Mouse (Mus musculus) CH12.LX (cell line): ENCODE data around the gene Nol4l. TPM values are rescaled to one million over a fixed set of nuclear protein-coding genes. Genes with fewer than 3 reads are reported as not detected.

ENCODE experiments used
- DNase-seq: peaks from one replicate; pipeline ENCODE4 v3.0.0-alpha.2; 2013; ENCODE audit errors: extremely low read depth
- H3K27ac ChIP-seq: 2 replicates; pipeline ENCODE4 v1.5.1; 2012; ENCODE audit warnings: low read depth, mild to moderate bottlenecking, control low read depth, moderate library complexity; ENCODE audit not compliant: insufficient read depth
- H3K27me3 ChIP-seq: replicated peaks from 2 replicates; pipeline ENCODE3; 2012; ENCODE audit warnings: inconsistent platforms
- H3K36me3 ChIP-seq, 2 experiments: replicated peaks in 1 of 2; 2 replicates each; pipeline versions ENCODE3 to v1.6.1; 2012; ENCODE audit warnings: inconsistent platforms in 1 of 2, low read length in 1 of 2, mild to moderate bottlenecking in 1 of 2, mixed read lengths in 1 of 2, moderate library complexity in 1 of 2; ENCODE audit not compliant: control insufficient read depth in 1 of 2, insufficient read depth in 1 of 2
- H3K4me1 ChIP-seq, 2 experiments: 2 replicates each; pipeline ENCODE4 v1.6.1; 2012; ENCODE audit warnings: inconsistent platforms in 1 of 2, moderate library complexity in 1 of 2; ENCODE audit not compliant: insufficient read depth in 2 of 2, control insufficient read depth in 1 of 2
- H3K4me2 ChIP-seq: 2 replicates; pipeline ENCODE4 v1.6.1; 2012; ENCODE audit warnings: low read depth, mild to moderate bottlenecking, control low read depth; ENCODE audit not compliant: poor library complexity, insufficient read depth, severe bottlenecking
- H3K4me3 ChIP-seq, 3 experiments: fragments of 150-350 bp in 1 of 3; sonication (generic) in 1 of 3; replicated peaks in 1 of 3; 2 replicates each; pipeline versions ENCODE3 to v1.5.1; 2011 to 2012; ENCODE audit warnings: low read depth in 2 of 3, low read length in 2 of 3, mild to moderate bottlenecking in 2 of 3, moderate library complexity in 2 of 3, control low read depth in 1 of 3, improper control_type of control experiment in 1 of 3, inconsistent platforms in 1 of 3, mixed read lengths in 1 of 3; ENCODE audit not compliant: poor library complexity in 1 of 3
- H3K79me2 ChIP-seq: replicated peaks from 2 replicates; pipeline ENCODE4 v1.6.1; 2012; ENCODE audit warnings: mild to moderate bottlenecking, moderate library complexity; ENCODE audit not compliant: control insufficient read depth, poor library complexity, insufficient read depth, severe bottlenecking; ENCODE audit errors: extremely low read depth
- H3K9ac ChIP-seq: 2 replicates; pipeline ENCODE4 v1.6.1; 2012; ENCODE audit warnings: low read depth, mild to moderate bottlenecking, control low read depth, moderate library complexity; ENCODE audit not compliant: insufficient read depth
- H3K9me3 ChIP-seq: replicated peaks from 2 replicates; pipeline ENCODE3; 2012; ENCODE audit warnings: low read length, inconsistent platforms, mixed read lengths
- CHD1 ChIP-seq: IDR thresholded peaks from 2 replicates; pipeline ENCODE4 v1.6.1; 2012; ENCODE audit warnings: low read depth, low read length, improper control_type of control experiment, inconsistent platforms
- E2F4 ChIP-seq: IDR thresholded peaks from 2 replicates; pipeline ENCODE4 v1.6.1; 2011; ENCODE audit warnings: low read depth, low read length, improper control_type of control experiment; ENCODE audit not compliant: insufficient replicate concordance
- ETS1 ChIP-seq: conservative IDR thresholded peaks from 2 replicates; pipeline ENCODE4 v1.6.1; 2012; ENCODE audit warnings: low read depth, mild to moderate bottlenecking, inconsistent platforms, low read length, improper control_type of control experiment, moderate library complexity
- GABPA ChIP-seq: IDR thresholded peaks from 2 replicates; pipeline ENCODE4 v1.6.1; 2012; ENCODE audit warnings: low read depth, low read length, improper control_type of control experiment, inconsistent platforms; ENCODE audit not compliant: insufficient replicate concordance
- HCFC1 ChIP-seq: IDR thresholded peaks from 2 replicates; pipeline ENCODE4 v1.6.1; 2012; ENCODE audit warnings: low read depth, mild to moderate bottlenecking, inconsistent platforms, low read length, improper control_type of control experiment
- JUN ChIP-seq: IDR thresholded peaks from 2 replicates; pipeline ENCODE4 v1.6.1; 2011; ENCODE audit warnings: low read depth, mild to moderate bottlenecking, low read length, improper control_type of control experiment, moderate library complexity; ENCODE audit not compliant: insufficient read depth
- MAFK ChIP-seq: IDR thresholded peaks from 2 replicates; pipeline ENCODE4 v1.6.1; 2011; ENCODE audit warnings: low read length, improper control_type of control experiment; ENCODE audit not compliant: insufficient replicate concordance
- MAX ChIP-seq: IDR thresholded peaks from 2 replicates; pipeline ENCODE4 v1.6.1; 2011; ENCODE audit warnings: low read length, improper control_type of control experiment
- MAZ ChIP-seq: IDR thresholded peaks from 2 replicates; pipeline ENCODE4 v1.6.1; 2012; ENCODE audit warnings: low read depth, mild to moderate bottlenecking, inconsistent platforms, low read length, improper control_type of control experiment, moderate library complexity
- MXI1 ChIP-seq: IDR thresholded peaks from 2 replicates; pipeline ENCODE4 v1.6.1; 2011; ENCODE audit warnings: mild to moderate bottlenecking, low read depth, low read length, improper control_type of control experiment
- MYC ChIP-seq: IDR thresholded peaks from 2 replicates; pipeline ENCODE4 v1.6.1; 2011; ENCODE audit warnings: low read depth, mild to moderate bottlenecking, improper control_type of control experiment, low read length
- PAX5 ChIP-seq: IDR thresholded peaks from 2 replicates; pipeline ENCODE4 v1.6.1; 2012; ENCODE audit warnings: low read length, inconsistent platforms, mixed read lengths
- POLR2A ChIP-seq: IDR thresholded peaks from 2 replicates; pipeline ENCODE4 v1.6.1; 2011; ENCODE audit warnings: low read depth, mild to moderate bottlenecking, improper control_type of control experiment, low read length
- POLR2AphosphoS2 ChIP-seq: IDR thresholded peaks from 2 replicates; pipeline ENCODE4 v1.6.1; 2011; ENCODE audit warnings: low read depth, low read length, improper control_type of control experiment
- RCOR1 ChIP-seq: conservative IDR thresholded peaks from 2 replicates; pipeline ENCODE4 v1.6.1; 2012; ENCODE audit warnings: low read depth, mild to moderate bottlenecking, inconsistent platforms, low read length, improper control_type of control experiment
- TCF12 ChIP-seq: IDR thresholded peaks from 2 replicates; pipeline ENCODE4 v1.6.1; 2014; ENCODE audit warnings: low read depth, mild to moderate bottlenecking, inconsistent platforms, low read length, improper control_type of control experiment
- UBTF ChIP-seq: IDR thresholded peaks from 2 replicates; pipeline ENCODE4 v1.6.1; 2012; ENCODE audit warnings: low read depth, mild to moderate bottlenecking, inconsistent platforms, low read length, improper control_type of control experiment, moderate library complexity
- USF2 ChIP-seq: conservative IDR thresholded peaks from 2 replicates; pipeline ENCODE4 v1.6.1; 2011; ENCODE audit warnings: low read depth, low read length, improper control_type of control experiment
- ZC3H11A ChIP-seq: IDR thresholded peaks from 2 replicates; pipeline ENCODE4 v1.6.1; 2012; ENCODE audit warnings: low read depth, mild to moderate bottlenecking, inconsistent platforms, low read length, improper control_type of control experiment
- ZKSCAN1 ChIP-seq: IDR thresholded peaks from 2 replicates; pipeline ENCODE4 v1.6.1; 2012; ENCODE audit warnings: low read depth, inconsistent platforms, low read length, improper control_type of control experiment, borderline replicate concordance
- dilution Hi-C: fragments of 300-500 bp; cut with MboI; formaldehyde crosslinking; loops from 2 replicates; pipeline ENCODE4 v1.14.3; 2020; ENCODE audit warnings: low sequenced_read_pairs; ENCODE audit not compliant: extremely low pct_unique_long_range_greater_than_20kb, extremely low pct_ligation_motif_present
- in situ Hi-C: fragments of 300-500 bp; cut with MboI; formaldehyde crosslinking; loops from 3 replicates; pipeline ENCODE4 v1.14.3; 2019; ENCODE audit warnings: low sequenced_read_pairs, low pct_ligation_motif_present, low pct_unique_long_range_greater_than_20kb, mixed read lengths
- polyA plus RNA-seq: library from polyadenylated mRNA; unstranded; fragments of >175 nt; gene quantifications from 2 replicates; pipeline ENCODE4 v1.2.1, GENCODE M21; 2012; ENCODE audit warnings: low read depth; ENCODE audit not compliant: insufficient read length
- total RNA-seq, 2 experiments: library from RNA; depleted of rRNA; stranded (reverse); fragments of 300-350 nt in 1 of 2; fragments of >200 nt in 1 of 2; gene quantifications; 2 replicates each; pipeline ENCODE4 v1.2.3; 2012 to 2014

The Nol4l gene
- total and polyA plus RNA-seq, 3 experiments: 1.3 to 3.7 (median 3.5) TPM

DNA sequence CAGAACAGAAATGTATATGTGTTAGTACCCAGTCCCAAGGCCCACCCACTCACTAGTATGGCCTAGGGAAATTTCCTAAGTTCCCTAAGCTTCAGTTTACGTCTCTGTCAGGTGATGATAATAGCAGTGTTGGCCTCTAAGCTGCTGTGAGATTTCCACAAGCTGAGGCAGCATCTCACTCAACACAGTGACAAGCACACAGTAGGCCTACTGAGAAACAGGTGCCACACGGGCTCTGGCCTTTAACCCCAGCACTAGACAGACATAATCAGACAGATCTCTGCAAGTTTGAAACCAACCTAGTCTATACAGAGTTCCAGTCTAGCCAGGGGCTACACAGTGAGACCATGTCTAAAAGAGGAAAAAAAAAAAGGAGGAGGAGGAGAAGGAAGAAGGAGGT, 5.0 kb downstream of the Nol4l start:
- in situ Hi-C loops (no loop called here), dilution Hi-C loops (no loop called here)
- H3K36me3 ChIP-seq: peaks cover 0 to 2% of the 10 kb centered on the region in 2 experiments
- no peak for DNase-seq
- no peak overlapping the region for H3K9ac ChIP-seq
- no peaks in the 10 kb centered on the region for H3K9me3 ChIP-seq
- H3K27me3 ChIP-seq: no peaks in the 10 kb centered on the region
- H3K79me2 ChIP-seq: no peaks in the 10 kb centered on the region
- H3K4me3 ChIP-seq: no peak overlapping the region
- H3K4me2 ChIP-seq: no peak overlapping the region
- TF ChIP-seq MAZ (no peak), ZKSCAN1 (peak; percentile 91)
- TF ChIP-seq, all 38 proteins: peak for 1
- Histone ChIP-seq H3K4me1 (peaks cover 37 to 80% of the 10 kb centered on the region in 2 experiments), H3K27ac (peak overlapping the region; percentile 12; the same call in 1 of the 2 replicates)

DNA sequence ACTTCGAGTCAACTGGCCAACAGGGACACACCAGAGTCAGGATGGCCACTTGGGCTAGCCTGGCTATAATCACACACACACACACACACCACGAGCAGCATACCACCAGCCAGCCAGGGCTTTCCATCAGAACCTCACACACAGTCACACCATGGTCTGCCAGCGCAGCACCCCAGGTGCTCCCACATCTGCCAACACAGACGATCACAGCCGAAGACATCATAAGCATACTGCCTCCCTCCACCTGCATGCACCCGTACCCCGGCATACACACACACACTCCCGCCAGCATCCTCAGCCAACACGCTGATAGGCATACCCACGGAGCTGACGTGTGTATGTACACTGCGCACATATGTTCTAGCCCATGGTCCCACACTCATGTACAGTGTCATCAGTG, 6.1 kb downstream of the Nol4l start:
- dilution Hi-C loops (no loop called here), in situ Hi-C loops (no loop called here)
- H3K4me3 ChIP-seq: peak overlapping the region in 1 of 3 experiments; percentile 1
- no peaks in the 10 kb centered on the region for H3K9me3 ChIP-seq
- H3K4me1 ChIP-seq: peaks cover 40 to 83% of the 10 kb centered on the region in 2 experiments
- H3K79me2 ChIP-seq: no peaks in the 10 kb centered on the region
- H3K4me2 ChIP-seq: no peak overlapping the region
- peaks cover 0 to 2% of the 10 kb centered on the region in 2 experiments for H3K36me3 ChIP-seq
- H3K27me3 ChIP-seq: no peaks in the 10 kb centered on the region
- DNase-seq: no peak
- H3K27ac ChIP-seq: no peak overlapping the region
- TF ChIP-seq JUN: no peak
- TF ChIP-seq GABPA: no peak
- no peak for TF ChIP-seq UBTF
- TF ChIP-seq ZC3H11A: no peak
- no peak for TF ChIP-seq MXI1
- no peak for TF ChIP-seq TCF12
- TF ChIP-seq POLR2A: no peak
- TF ChIP-seq HCFC1: no peak
- no peak for TF ChIP-seq CHD1
- no peak for TF ChIP-seq E2F4
- TF ChIP-seq PAX5: no peak
- no peak for TF ChIP-seq RCOR1
- TF ChIP-seq POLR2AphosphoS2: no peak
- TF ChIP-seq USF2: no peak
- TF ChIP-seq MAZ: no peak
- no peak for TF ChIP-seq MAX
- TF ChIP-seq MAFK: no peak
- no peak for TF ChIP-seq MYC
- no peak for TF ChIP-seq ETS1
- TF ChIP-seq, all 38 proteins: peak for 0
- H3K9ac ChIP-seq: no peak overlapping the region
